ENCODE assay signal across 14 mouse cellular contexts in the genomic region with DNA sequence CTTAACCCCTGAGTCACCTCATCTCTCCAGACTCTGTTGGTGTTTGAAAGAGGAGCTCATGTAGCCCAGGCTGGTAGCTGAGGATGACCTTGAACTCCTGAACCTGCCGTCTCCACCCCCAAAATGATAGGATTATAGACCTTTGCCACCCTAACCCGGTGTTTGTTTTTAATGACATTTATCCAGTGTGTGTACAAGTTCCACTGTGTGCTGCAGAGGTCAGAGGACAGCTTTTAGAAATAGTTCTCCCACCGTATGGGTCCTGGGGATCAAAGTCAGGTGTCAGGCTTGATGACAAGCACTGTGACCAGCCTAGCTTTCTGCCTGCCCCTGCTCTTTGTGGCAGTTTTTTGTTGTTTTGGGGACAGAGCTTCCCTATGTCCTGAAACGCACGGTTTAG. TPM values are rescaled to one million over a fixed set of nuclear protein-coding genes. Genes with fewer than 3 reads are reported as not detected.
DNase-seq lines count a peak whose midpoint lies in the region; ATAC-seq and TF ChIP-seq lines count a peak whose summit lies in the region.
"Had no signal": no experiment of that assay in that cellular context is flagged by ENCODE, and none has a peak within 500 bp of the region (broad histone marks: within the 10 kb centered on the region; RNA-seq: fewer than 3 reads in every experiment).

No protein-coding gene starts in this region.

- H3K4me3 ChIP-seq in forebrain, postnatal 0 days (ENCODE audit: low read depth, low read length), result no peak overlapping the region
- no peak overlapping the region for H3K4me3 ChIP-seq in forebrain, embryonic 15.5 days
- no peak overlapping the region for H3K4me3 ChIP-seq in heart, postnatal 0 days (ENCODE audit: low read depth, low read length)
- no peak overlapping the region for H3K4me3 ChIP-seq in heart, adult 2 months
- H3K4me3 ChIP-seq in liver, adult 2 months (ENCODE audit: insufficient read depth, low read depth, low read length), result no peak overlapping the region
- no peak overlapping the region for H3K4me3 ChIP-seq in olfactory bulb, adult 2 months (ENCODE audit: insufficient read depth, low read depth, low read length)
- no peak overlapping the region for H3K4me3 ChIP-seq in cerebellum, adult 2 months (replicated peaks; ENCODE audit: insufficient read depth, low read depth, low read length)
- H3K4me3 ChIP-seq: hindbrain, embryonic 15.5 days; limb, embryonic 10.5 days had no signal

- H3K27me3 ChIP-seq in forebrain, postnatal 0 days (ENCODE audit: insufficient read depth, low read length), result no peaks in the 10 kb centered on the region
- H3K27me3 ChIP-seq in forebrain, embryonic 15.5 days, result no peaks in the 10 kb centered on the region
- no peaks in the 10 kb centered on the region for H3K27me3 ChIP-seq in heart, postnatal 0 days (ENCODE audit: control insufficient read depth, insufficient read depth, low read length)
- no peaks in the 10 kb centered on the region for H3K27me3 ChIP-seq in heart, adult 2 months (ENCODE audit: control insufficient read depth, insufficient read depth, low read length)
- no peaks in the 10 kb centered on the region for H3K27me3 ChIP-seq in liver, adult 2 months (ENCODE audit: control insufficient read depth, insufficient read depth, low read length)
- H3K27me3 ChIP-seq in cerebellum, adult 2 months (ENCODE audit: control insufficient read depth, insufficient read depth, low read length), result no peaks in the 10 kb centered on the region
- H3K27me3 ChIP-seq: hindbrain, embryonic 15.5 days had no signal

- 61% methylated on average over 5 of the region's 5 CpGs for WGBS in forebrain, postnatal 0 days
- WGBS in forebrain, embryonic 15.5 days, result 60% methylated on average over 5 of the region's 5 CpGs
- WGBS in heart, postnatal 0 days, result 50% methylated on average over 5 of the region's 5 CpGs
- WGBS in heart, adult 2 months, result 58% methylated on average over 5 of the region's 5 CpGs
- WGBS in liver, adult 2 months, result 13% methylated on average over 5 of the region's 5 CpGs
- 55% methylated on average over 5 of the region's 5 CpGs for WGBS in olfactory bulb, adult 2 months
- WGBS in cerebellum, adult 2 months, result 75% methylated on average over 5 of the region's 5 CpGs

- ATAC-seq in forebrain, postnatal 0 days, result no peak
- ATAC-seq in forebrain, embryonic 15.5 days (replicated peaks), result no peak
- ATAC-seq in heart, postnatal 0 days (ENCODE audit: insufficient read depth, low read depth), result no peak
- no peak for ATAC-seq in inflammation-experienced regulatory T-cells, adult 6 months

- H3K79me2 ChIP-seq in heart, adult 2 months (replicated peaks; ENCODE audit: control insufficient read depth, insufficient read depth, low read length), result no peaks in the 10 kb centered on the region
- no peaks in the 10 kb centered on the region for H3K79me2 ChIP-seq in liver, adult 2 months (ENCODE audit: control insufficient read depth, insufficient read depth, low read length)

- H3K9me3 ChIP-seq in forebrain, postnatal 0 days (ENCODE audit: low read length), result no peaks in the 10 kb centered on the region
- H3K9me3 ChIP-seq in forebrain, embryonic 15.5 days, result no peaks in the 10 kb centered on the region
- H3K9me3 ChIP-seq in heart, postnatal 0 days (replicated peaks; ENCODE audit: control insufficient read depth, low read length), result no peaks in the 10 kb centered on the region
- H3K9me3 ChIP-seq: hindbrain, embryonic 15.5 days; limb, embryonic 10.5 days had no signal

- DNase-seq in forebrain, postnatal 0 days, result no peak
- no peak for DNase-seq in heart, postnatal 0 days (ENCODE audit: low spot score)
- DNase-seq in heart, adult 2 months, result no peak
- peak; percentile 99 for DNase-seq in liver, adult 2 months (ENCODE audit: extremely low read depth, low read depth, low spot score)
- DNase-seq in cerebellum, adult 2 months, result no peak
- DNase-seq: cerebellum, adult 11 months; kidney, adult 2 months; lung, postnatal 14 days; thymus, postnatal 36 days had no signal

- H3K9ac ChIP-seq in forebrain, postnatal 0 days, result 0 out of 2 replicates have a peak overlapping the region, but pooled peaks have one; percentile 10
- no peak overlapping the region for H3K9ac ChIP-seq in forebrain, embryonic 15.5 days (replicated peaks)
- H3K9ac ChIP-seq in heart, postnatal 0 days (replicated peaks; ENCODE audit: low read depth, low read length), result peak overlapping the region; percentile 41; the same call in 1 of the 2 replicates
- H3K9ac ChIP-seq in heart, adult 2 months (ENCODE audit: low read depth, low read length), result no peak overlapping the region
- H3K9ac ChIP-seq in liver, adult 2 months (ENCODE audit: low read depth, low read length), result peak overlapping the region; percentile 82
- H3K9ac ChIP-seq: hindbrain, embryonic 15.5 days had no signal

- no peaks in the 10 kb centered on the region for H3K36me3 ChIP-seq in forebrain, postnatal 0 days (ENCODE audit: insufficient read depth)
- no peaks in the 10 kb centered on the region for H3K36me3 ChIP-seq in forebrain, embryonic 15.5 days
- no peaks in the 10 kb centered on the region for H3K36me3 ChIP-seq in heart, postnatal 0 days (replicated peaks; ENCODE audit: control insufficient read depth, insufficient read depth, low read length)
- H3K36me3 ChIP-seq in heart, adult 2 months (ENCODE audit: control insufficient read depth, insufficient read depth, low read length), result no peaks in the 10 kb centered on the region
- H3K36me3 ChIP-seq in liver, adult 2 months (ENCODE audit: control insufficient read depth, insufficient read depth, low read length), result no peaks in the 10 kb centered on the region
- H3K36me3 ChIP-seq: hindbrain, embryonic 15.5 days; limb, embryonic 10.5 days had no signal

- no peak for TF ChIP-seq POLR2A in heart, adult 2 months (IDR thresholded peaks at IDR 0.05; ENCODE audit: insufficient read depth, low read depth, low read length)
- TF ChIP-seq POLR2A in liver, adult 2 months (IDR thresholded peaks at IDR 0.05; ENCODE audit: extremely low read depth, insufficient read depth, low read length), result no peak
- no peak for TF ChIP-seq POLR2A in olfactory bulb, adult 2 months (IDR thresholded peaks at IDR 0.05; ENCODE audit: insufficient read depth, low read depth, low read length)
- no peak for TF ChIP-seq POLR2A in cerebellum, adult 2 months (IDR thresholded peaks at IDR 0.05; ENCODE audit: borderline replicate concordance, insufficient read depth, low read length)

- TF ChIP-seq CTCF in forebrain, postnatal 0 days (IDR thresholded peaks at IDR 0.05; ENCODE audit: low read depth), result no peak
- TF ChIP-seq CTCF in heart, postnatal 0 days (IDR thresholded peaks at IDR 0.05; ENCODE audit: low read depth), result no peak
- no peak for TF ChIP-seq CTCF in heart, adult 2 months (IDR thresholded peaks at IDR 0.05)
- TF ChIP-seq CTCF in liver, adult 2 months (IDR thresholded peaks at IDR 0.05; ENCODE audit: low read depth, low read length), result no peak
- no peak for TF ChIP-seq CTCF in olfactory bulb, adult 2 months (IDR thresholded peaks at IDR 0.05; ENCODE audit: insufficient read depth, low read depth, low read length)
- no peak for TF ChIP-seq CTCF in cerebellum, adult 2 months (IDR thresholded peaks at IDR 0.05; ENCODE audit: borderline replicate concordance, insufficient read depth, low read depth, low read length)

- intact Hi-C loops in heart, adult 2 months (cut with DNase I), result no loop called here

- H3K27ac ChIP-seq in forebrain, postnatal 0 days (ENCODE audit: low read depth, low read length), result no peak overlapping the region
- no peak overlapping the region for H3K27ac ChIP-seq in forebrain, embryonic 15.5 days (replicated peaks)
- H3K27ac ChIP-seq in heart, postnatal 0 days (ENCODE audit: low read depth), result no peak overlapping the region
- H3K27ac ChIP-seq in heart, adult 2 months, result no peak overlapping the region
- H3K27ac ChIP-seq in liver, adult 2 months (replicated peaks; ENCODE audit: insufficient read depth, low read depth, low read length), result peak overlapping the region; percentile 100
- peak overlapping the region; percentile 71; the same call in 1 of the 2 replicates for H3K27ac ChIP-seq in olfactory bulb, adult 2 months (ENCODE audit: insufficient read depth, low read depth, low read length)
- no peak overlapping the region for H3K27ac ChIP-seq in cerebellum, adult 2 months (ENCODE audit: insufficient read depth, low read length)
- H3K27ac ChIP-seq: hindbrain, embryonic 15.5 days; limb, embryonic 10.5 days had no signal

- no peak overlapping the region for H3K4me2 ChIP-seq in forebrain, postnatal 0 days (ENCODE audit: low read depth)
- H3K4me2 ChIP-seq in forebrain, embryonic 15.5 days (replicated peaks), result no peak overlapping the region
- peak overlapping the region; percentile 60; the same call in 1 of the 2 replicates for H3K4me2 ChIP-seq in heart, postnatal 0 days (ENCODE audit: low read depth, low read length)
- H3K4me2 ChIP-seq: hindbrain, embryonic 15.5 days had no signal

- TF ChIP-seq EP300 in heart, postnatal 0 days (IDR thresholded peaks at IDR 0.05; ENCODE audit: low read depth), result no peak
- TF ChIP-seq EP300 in heart, adult 2 months (IDR thresholded peaks at IDR 0.05; ENCODE audit: insufficient read depth, low read depth, low read length), result no peak

- H3K4me1 ChIP-seq in forebrain, postnatal 0 days (ENCODE audit: insufficient read depth), result no peaks in the 10 kb centered on the region
- H3K4me1 ChIP-seq in forebrain, embryonic 15.5 days, result peaks cover 6% of the 10 kb centered on the region
- peaks cover 5% of the 10 kb centered on the region; the same call in 1 of the 2 replicates for H3K4me1 ChIP-seq in heart, postnatal 0 days (ENCODE audit: control insufficient read depth, insufficient read depth)
- H3K4me1 ChIP-seq in heart, adult 2 months (ENCODE audit: control insufficient read depth, insufficient read depth, low read length), result peaks cover 3% of the 10 kb centered on the region
- peaks cover 36% of the 10 kb centered on the region for H3K4me1 ChIP-seq in liver, adult 2 months (ENCODE audit: control insufficient read depth, insufficient read depth, low read length)
- H3K4me1 ChIP-seq in olfactory bulb, adult 2 months (ENCODE audit: control insufficient read depth, insufficient read depth, low read length), result peaks cover 19% of the 10 kb centered on the region
- no peaks in the 10 kb centered on the region for H3K4me1 ChIP-seq in cerebellum, adult 2 months (ENCODE audit: control insufficient read depth, insufficient read depth, low read length)

RNA-seq across cellular contexts. Expression of gene Atxn2, which starts 11.2 kb away (rescaled TPM):
- 80.3 and 80.6 TPM in 2 replicates for total RNA-seq in forebrain, postnatal 0 days (2014; rRNA removed)
- 71.3 and 92.3 TPM in 2 replicates for polyA plus RNA-seq in forebrain, postnatal 0 days (2015; fragmentation: Nextera tagmentation; extraction: Ambion mirVana)
- 67.2 and 80.1 TPM in 2 replicates for polyA plus RNA-seq in forebrain, embryonic 15.5 days (2015; fragmentation: Nextera tagmentation; extraction: Ambion mirVana)
- 41.2 and 53.7 TPM in 2 replicates for total RNA-seq in heart, postnatal 0 days (2014; rRNA removed; ENCODE audit: low replicate concordance)
- 36.8 and 41.7 TPM in 2 replicates for polyA plus RNA-seq in heart, postnatal 0 days (2015; fragmentation: Nextera tagmentation; extraction: Ambion mirVana)
- total RNA-seq in heart, adult 2 months (2021), result 100 to 1,000 TPM; 155 to 161 TPM
- polyA plus RNA-seq in heart, adult 2 months (2012; rRNA removed), result 133 and 139 TPM in 2 replicates
- 58.5 and 74.7 TPM in 2 replicates for total RNA-seq in liver, adult 2 months (2014; rRNA removed)
- polyA plus RNA-seq in liver, adult 2 months (2012; rRNA removed), result 70.1 and 92.8 TPM in 2 replicates
- polyA plus RNA-seq in olfactory bulb, adult 2 months (2012; ENCODE audit: insufficient read depth, insufficient read length, low replicate concordance, missing spikeins), result not detected in 2 replicates
- 149 and 165 TPM in 2 replicates for polyA plus RNA-seq in cerebellum, adult 2 months (2012; rRNA removed)
- polyA plus RNA-seq in inflammation-experienced regulatory T-cells, adult 6 months (2017; shearing (Covaris generic)), result 10 to 100 TPM; 18.4 to 48.0 (median 35.1) TPM

RNA-seq across cellular contexts. Expression of gene Brap, which starts 39.5 kb away (rescaled TPM):
- 51.5 and 56.0 TPM in 2 replicates for total RNA-seq in forebrain, postnatal 0 days (2014; rRNA removed)
- polyA plus RNA-seq in forebrain, postnatal 0 days (2015; fragmentation: Nextera tagmentation; extraction: Ambion mirVana), result 42.7 and 46.6 TPM in 2 replicates
- 51.1 and 55.4 TPM in 2 replicates for polyA plus RNA-seq in forebrain, embryonic 15.5 days (2015; fragmentation: Nextera tagmentation; extraction: Ambion mirVana)
- 32.9 and 38.0 TPM in 2 replicates for total RNA-seq in heart, postnatal 0 days (2014; rRNA removed; ENCODE audit: low replicate concordance)
- 20.7 and 23.2 TPM in 2 replicates for polyA plus RNA-seq in heart, postnatal 0 days (2015; fragmentation: Nextera tagmentation; extraction: Ambion mirVana)
- 10 to 100 TPM; 27.8 to 29.8 TPM for total RNA-seq in heart, adult 2 months (2021)
- polyA plus RNA-seq in heart, adult 2 months (2012; rRNA removed), result 16.6 and 23.1 TPM in 2 replicates
- total RNA-seq in liver, adult 2 months (2014; rRNA removed), result 95.5 and 112 TPM in 2 replicates
- polyA plus RNA-seq in liver, adult 2 months (2012; rRNA removed), result 48.1 and 48.7 TPM in 2 replicates
- not detected in 2 replicates for polyA plus RNA-seq in olfactory bulb, adult 2 months (2012; ENCODE audit: insufficient read depth, insufficient read length, low replicate concordance, missing spikeins)
- polyA plus RNA-seq in cerebellum, adult 2 months (2012; rRNA removed), result 51.2 and 54.4 TPM in 2 replicates
- polyA plus RNA-seq in inflammation-experienced regulatory T-cells, adult 6 months (2017; shearing (Covaris generic)), result 10 to 100 TPM in 2 of 3 experiments, 1 to 10 TPM in 1; 9.6 to 14.4 (median 13.5) TPM

RNA-seq across cellular contexts. Expression of gene Acad10, which starts 39.6 kb away (rescaled TPM):
- 2.7 and 3.0 TPM in 2 replicates for total RNA-seq in forebrain, postnatal 0 days (2014; rRNA removed)
- polyA plus RNA-seq in forebrain, postnatal 0 days (2015; fragmentation: Nextera tagmentation; extraction: Ambion mirVana), result 0.59 and 1.1 TPM in 2 replicates
- polyA plus RNA-seq in forebrain, embryonic 15.5 days (2015; fragmentation: Nextera tagmentation; extraction: Ambion mirVana), result 1.0 and 1.1 TPM in 2 replicates
- 3.7 and 6.1 TPM in 2 replicates for total RNA-seq in heart, postnatal 0 days (2014; rRNA removed; ENCODE audit: low replicate concordance)
- polyA plus RNA-seq in heart, postnatal 0 days (2015; fragmentation: Nextera tagmentation; extraction: Ambion mirVana), result 1.8 and 2.2 TPM in 2 replicates
- total RNA-seq in heart, adult 2 months (2021), result 10 to 100 TPM; 24.1 to 24.7 TPM
- 5.2 and 6.6 TPM in 2 replicates for polyA plus RNA-seq in heart, adult 2 months (2012; rRNA removed)
- total RNA-seq in liver, adult 2 months (2014; rRNA removed), result 19.6 and 23.5 TPM in 2 replicates
- 27.5 and 27.7 TPM in 2 replicates for polyA plus RNA-seq in liver, adult 2 months (2012; rRNA removed)
- polyA plus RNA-seq in olfactory bulb, adult 2 months (2012; ENCODE audit: insufficient read depth, insufficient read length, low replicate concordance, missing spikeins), result not detected in 2 replicates
- polyA plus RNA-seq in cerebellum, adult 2 months (2012; rRNA removed), result 3.6 and 4.0 TPM in 2 replicates
- polyA plus RNA-seq in inflammation-experienced regulatory T-cells, adult 6 months (2017; shearing (Covaris generic)), result 1 to 10 TPM in 2 of 3 experiments, under 1 TPM in 1; 0.93 to 5.7 (median 5.6) TPM

Comparison
In these comparisons a context has a peak if more than half of its experiments do, and no peak if none do; other contexts are left out.
1. H3K9ac ChIP-seq: peak in forebrain, postnatal 0 days (single experiment), heart, postnatal 0 days (single experiment) and liver, adult 2 months (single experiment); none in forebrain, embryonic 15.5 days (single experiment) and heart, adult 2 months (single experiment).
2. H3K27ac ChIP-seq: peak in liver, adult 2 months (single experiment) and olfactory bulb, adult 2 months (single experiment); none in forebrain, postnatal 0 days (single experiment), forebrain, embryonic 15.5 days (single experiment), heart, postnatal 0 days (single experiment), heart, adult 2 months (single experiment) and cerebellum, adult 2 months (single experiment).
3. RNA of gene Brap, which starts 39.5 kb away (polyA plus RNA-seq): 51.2 to 54.4 TPM in cerebellum, adult 2 months, 51.1 to 55.4 TPM in forebrain, embryonic 15.5 days, 48.1 to 48.7 TPM in liver, adult 2 months, 42.7 to 46.6 TPM in forebrain, postnatal 0 days, 20.7 to 23.2 TPM in heart, postnatal 0 days, 16.6 to 23.1 TPM in heart, adult 2 months and 9.6 to 14.4 TPM in inflammation-experienced regulatory T-cells, adult 6 months; not detected in olfactory bulb, adult 2 months; every median in the first group is over 10 times any median in the second.